Mouse (Mus musculus) heart, adult 11 months (tissue): ENCODE measurements around the gene Ncapd2.

Experiments
- DNase-seq: peaks from one replicate; pipeline ENCODE4 v3.0.0; 2022

Ncapd2 gene

GRCm38 (mm10) chr6:125163801-125164657 lies 27.5 kb downstream of the Ncapd2 start:
- DNase-seq = peak; percentile 96

GRCm38 (mm10) chr6:125162615-125163305 lies 28.7 kb downstream of the Ncapd2 start:
- DNase-seq = peak; percentile 93

- peak; percentile 95 for DNase-seq
Measured at GRCm38 (mm10) chr6:125161971-125162370, 29.5 kb downstream of the Ncapd2 start.

GRCm38 (mm10) chr6:125160854-125161760 lies 30.4 kb downstream of the Ncapd2 start:
- DNase-seq = peak; percentile 99

DNA sequence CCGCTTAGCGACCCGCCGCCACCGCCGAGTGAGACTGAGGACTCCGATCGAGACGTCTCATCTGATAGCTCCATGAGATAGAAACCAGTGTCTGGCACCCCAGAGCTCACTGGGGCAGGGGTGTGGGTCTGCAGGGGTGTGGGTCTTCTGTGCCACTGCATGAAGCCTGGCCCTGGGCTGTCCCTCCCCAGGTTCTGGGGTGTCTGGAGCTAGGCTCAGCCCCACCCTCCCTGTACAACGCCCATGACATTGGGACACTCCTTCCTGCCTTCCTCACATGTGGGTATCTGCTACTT lies 31.0 kb downstream of the Ncapd2 start:
- DNase-seq = peak; percentile 95

GRCm38 (mm10) chr6:125159773-125160557 lies 31.5 kb downstream of the Ncapd2 start:
- no peak for DNase-seq

DNA sequence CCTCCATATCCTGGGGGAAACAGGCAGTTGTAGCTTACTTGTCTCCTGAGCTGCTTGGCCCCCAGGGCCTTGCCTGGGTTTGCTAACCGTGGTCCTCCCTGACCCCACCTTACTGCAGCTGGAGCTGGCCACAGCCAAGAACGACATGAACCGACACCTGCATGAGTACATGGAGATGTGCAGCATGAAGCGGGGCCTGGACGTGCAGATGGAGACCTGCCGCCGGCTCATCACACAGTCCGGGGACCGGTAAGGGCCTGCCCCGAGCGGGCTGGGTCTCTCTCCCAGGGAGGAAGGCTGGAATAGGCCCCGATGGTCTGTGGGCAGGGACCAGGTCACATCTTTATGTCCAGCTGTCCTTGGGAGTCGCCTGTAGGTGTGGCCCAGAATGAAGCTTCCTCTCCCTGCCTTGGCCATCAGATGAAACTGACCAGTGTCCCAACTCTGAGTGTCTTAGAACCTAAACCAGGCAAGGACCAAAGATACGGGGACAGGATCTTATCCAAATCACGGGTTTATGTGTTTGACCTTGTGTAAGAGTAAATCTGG lies 32.5 kb downstream of the Ncapd2 start:
- DNase-seq = no peak

DNA sequence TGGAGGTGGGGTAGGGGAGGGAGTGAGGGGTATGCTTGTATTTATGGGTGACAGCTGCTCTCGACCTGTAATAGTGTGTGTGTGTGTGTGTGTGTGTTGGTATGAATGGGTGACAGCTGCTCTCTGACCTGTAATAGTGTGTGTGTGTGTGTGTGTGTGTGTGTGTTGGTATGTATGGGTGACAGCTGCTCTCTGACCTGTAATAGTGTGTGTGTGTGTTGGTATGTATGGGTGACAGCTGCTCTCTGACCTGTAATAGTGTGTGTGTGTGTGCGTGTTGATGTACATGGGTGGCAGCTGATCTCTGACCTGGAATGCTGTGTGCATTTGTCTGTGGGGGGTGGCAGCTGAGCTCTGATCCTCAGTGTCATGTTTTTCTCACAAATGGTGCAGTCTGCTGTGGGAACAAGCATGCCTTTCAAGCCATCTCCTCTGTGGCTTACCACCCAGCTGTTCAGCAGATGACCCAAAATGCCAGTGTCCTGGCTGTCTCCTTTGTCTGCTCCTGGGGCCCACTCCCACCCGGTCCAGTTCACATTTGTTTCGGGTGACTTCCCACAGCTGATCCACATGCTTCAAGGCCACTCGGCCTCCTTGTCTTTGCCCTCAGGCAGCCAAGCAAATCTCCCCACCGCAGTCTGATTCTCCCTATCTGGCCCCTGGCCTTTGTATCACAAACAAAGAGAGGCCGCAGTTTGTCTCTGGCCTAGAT lies 34.4 kb downstream of the Ncapd2 start:
- no peak for DNase-seq

DNA sequence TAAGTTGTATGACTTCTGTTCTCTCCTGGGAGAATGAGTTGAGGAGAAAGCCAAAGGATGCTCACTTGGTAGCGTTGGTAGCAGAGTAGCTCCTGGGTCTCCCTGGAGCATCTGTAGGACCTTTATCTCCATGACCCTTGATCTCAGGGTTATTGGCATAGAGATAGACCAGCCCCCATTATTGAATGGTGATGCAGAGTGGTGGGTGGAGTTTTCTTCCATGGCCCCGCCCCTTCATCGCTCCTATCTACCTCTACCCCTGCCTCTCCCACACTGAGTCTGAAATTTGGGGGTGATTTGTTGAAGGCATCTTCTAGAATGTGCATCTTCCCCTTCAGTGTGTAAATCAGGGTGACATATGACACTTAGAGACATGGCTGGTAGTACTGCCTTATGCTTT lies 35.0 kb downstream of the Ncapd2 start:
- DNase-seq = no peak

GRCm38 (mm10) chr6:125155262-125155661 lies 36.2 kb downstream of the Ncapd2 start:
- DNase-seq = no peak

DNA sequence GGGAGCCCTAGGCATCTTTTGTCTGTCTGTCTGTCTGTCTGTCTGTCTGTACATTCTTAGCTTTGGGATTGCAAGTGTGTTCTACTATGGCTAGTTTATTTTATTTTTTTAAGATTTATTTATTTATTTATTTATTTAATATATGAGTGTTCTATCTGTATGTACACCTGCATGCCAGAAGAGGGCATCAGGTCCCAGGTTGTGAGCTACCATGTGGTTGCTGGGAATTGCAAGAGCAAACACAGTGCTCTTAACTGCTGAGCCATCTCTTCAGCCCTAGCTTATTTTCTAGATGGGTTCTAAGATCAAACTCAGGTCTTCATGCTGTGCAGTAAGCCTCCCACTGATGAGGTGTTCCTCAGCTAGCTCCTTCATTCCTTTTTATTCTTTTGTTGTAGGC lies 37.0 kb downstream of the Ncapd2 start:
- DNase-seq = no peak

DNA sequence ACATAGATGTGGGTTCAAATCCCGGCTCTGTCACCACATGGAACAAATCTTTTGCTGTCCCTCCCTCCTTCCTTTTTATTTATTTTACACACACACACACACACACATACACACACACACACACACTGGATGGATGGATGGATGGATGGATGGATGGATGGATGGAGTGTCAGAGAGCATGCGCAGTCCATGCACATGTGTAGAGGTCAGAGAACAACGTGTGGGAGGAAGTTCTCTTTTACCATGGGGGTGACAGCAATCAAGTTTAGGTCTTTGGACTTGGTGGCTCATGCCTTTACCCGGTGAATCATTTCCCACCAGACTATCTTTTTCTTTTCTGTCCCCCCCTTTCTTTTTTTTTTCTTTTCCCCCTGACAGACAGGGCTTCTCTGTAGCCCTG lies 37.8 kb downstream of the Ncapd2 start:
- no peak for DNase-seq

- no peak for DNase-seq
Measured at GRCm38 (mm10) chr6:125153018-125153389, 38.5 kb downstream of the Ncapd2 start.

GRCm38 (mm10) chr6:125152212-125153017 lies 39.1 kb downstream of the Ncapd2 start:
- DNase-seq = peak; percentile 98

- DNase-seq = peak; percentile 96
Measured at GRCm38 (mm10) chr6:125149569-125149950, 41.9 kb downstream of the Ncapd2 start.

GRCm38 (mm10) chr6:125148926-125149568 lies 42.5 kb downstream of the Ncapd2 start:
- peak; percentile 98 for DNase-seq

- DNase-seq = peak; percentile 99
Measured at GRCm38 (mm10) chr6:125148251-125148925, 43.1 kb downstream of the Ncapd2 start.

GRCm38 (mm10) chr6:125147329-125147728 lies 44.2 kb downstream of the Ncapd2 start:
- peak; percentile 95 for DNase-seq

DNA sequence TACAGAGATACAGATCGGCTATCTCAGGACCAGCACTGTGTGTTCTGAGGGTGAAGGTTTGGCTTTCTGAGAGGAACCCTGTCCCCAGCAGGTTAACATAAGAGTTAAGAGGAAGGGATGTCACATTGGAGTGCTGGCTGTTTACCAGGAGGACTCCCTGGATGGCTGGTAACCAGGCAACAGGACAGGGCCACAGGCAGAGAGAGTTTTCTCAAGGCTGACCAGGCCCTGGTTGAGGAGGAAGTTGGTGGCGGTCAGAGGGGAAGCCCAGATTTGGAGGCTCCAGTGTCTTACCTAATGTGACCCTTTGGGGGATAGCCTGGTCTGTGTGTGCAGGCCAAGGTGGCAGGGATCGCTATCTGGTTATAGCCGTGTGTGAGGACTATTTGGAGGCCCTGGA lies 44.7 kb downstream of the Ncapd2 start:
- DNase-seq = peak; percentile 98

GRCm38 (mm10) chr6:125146148-125146547 lies 45.4 kb downstream of the Ncapd2 start:
- no peak for DNase-seq
